Mouse (Mus musculus) megakaryocyte, embryonic 14.5 days (primary cell): ENCODE results near the gene Slc26a8. TPM values are rescaled to one million over a fixed set of nuclear protein-coding genes. Genes with fewer than 3 reads are reported as not detected.

Source experiments
- H3K27me3 ChIP-seq: replicated peaks from 2 replicates; pipeline ENCODE3; 2012; ENCODE audit warnings: inconsistent platforms
- H3K36me3 ChIP-seq: replicated peaks from 2 replicates; pipeline ENCODE3; 2012; ENCODE audit warnings: low read length, inconsistent platforms, mixed read lengths
- H3K4me1 ChIP-seq: 2 replicates; pipeline ENCODE4 v1.6.1; 2012; ENCODE audit warnings: inconsistent platforms
- H3K4me3 ChIP-seq: replicated peaks from 2 replicates; pipeline ENCODE3; 2012; ENCODE audit warnings: moderate library complexity, mild to moderate bottlenecking, inconsistent platforms
- H3K9me3 ChIP-seq: 2 replicates; pipeline ENCODE4 v1.6.1; 2012; ENCODE audit warnings: inconsistent platforms
- FLI1 ChIP-seq: IDR thresholded peaks from 2 replicates; pipeline ENCODE4 v1.6.1; 2012; ENCODE audit warnings: low read length, inconsistent platforms, mixed read lengths
- GATA1 ChIP-seq: IDR thresholded peaks from 3 replicates; pipeline ENCODE4 v1.6.1; 2012; ENCODE audit warnings: mixed read lengths, low read length, inconsistent platforms, borderline replicate concordance
- polyA plus RNA-seq: library from polyadenylated mRNA; stranded (reverse); fragments of >175 nt; gene quantifications from 2 replicates; pipeline ENCODE4 v1.2.3, GENCODE M21; 2012; ENCODE audit warnings: low replicate concordance; ENCODE audit not compliant: insufficient read depth

The Slc26a8 gene
- polyA plus RNA-seq, 1 experiment = 1.4 TPM

GRCm38 (mm10) chr17:28714006-28714405 lies 24.0 kb upstream of the Slc26a8 start:
- H3K4me3 ChIP-seq = no peak overlapping the region
- no peaks in the 10 kb centered on the region for H3K9me3 ChIP-seq
- TF ChIP-seq GATA1 (no peak), FLI1 (no peak)
- H3K4me1 ChIP-seq = peaks cover 94% of the 10 kb centered on the region
- no peaks in the 10 kb centered on the region for H3K27me3 ChIP-seq
- H3K36me3 ChIP-seq = peaks cover 97% of the 10 kb centered on the region

GRCm38 (mm10) chr17:28712305-28712704 lies 22.3 kb upstream of the Slc26a8 start:
- no peak for TF ChIP-seq GATA1
- Histone ChIP-seq H3K9me3 (no peaks in the 10 kb centered on the region), H3K27me3 (no peaks in the 10 kb centered on the region), H3K36me3 (peaks cover 89% of the 10 kb centered on the region), H3K4me1 (peaks cover 97% of the 10 kb centered on the region), H3K4me3 (peak overlapping the region; percentile 56)

- H3K36me3 ChIP-seq = peaks cover 87% of the 10 kb centered on the region
These were observed 21.2 kb upstream of the Slc26a8 start for GRCm38 (mm10) chr17:28711237-28711636.

GRCm38 (mm10) chr17:28710291-28710688 lies 20.3 kb upstream of the Slc26a8 start:
- no peaks in the 10 kb centered on the region for H3K27me3 ChIP-seq
- peaks cover 97% of the 10 kb centered on the region for H3K4me1 ChIP-seq
- H3K36me3 ChIP-seq = peaks cover 87% of the 10 kb centered on the region
- H3K4me3 ChIP-seq = peak overlapping the region; percentile 69
- TF ChIP-seq FLI1 (no peak), GATA1 (no peak)
- H3K9me3 ChIP-seq = no peaks in the 10 kb centered on the region

More at GRCm38 (mm10) chr17:28711237-28711636, 21.2 kb upstream of the Slc26a8 start:
- TF ChIP-seq FLI1 (no peak), GATA1 (no peak)
- peak overlapping the region; percentile 42 for H3K4me3 ChIP-seq
- H3K4me1 ChIP-seq = peaks cover 97% of the 10 kb centered on the region
- no peaks in the 10 kb centered on the region for H3K9me3 ChIP-seq
- no peaks in the 10 kb centered on the region for H3K27me3 ChIP-seq

GRCm38 (mm10) chr17:28709552-28710290 lies 19.7 kb upstream of the Slc26a8 start:
- Histone ChIP-seq H3K27me3 (no peaks in the 10 kb centered on the region), H3K4me3 (peak overlapping the region; percentile 79), H3K9me3 (no peaks in the 10 kb centered on the region), H3K4me1 (peaks cover 97% of the 10 kb centered on the region), H3K36me3 (peaks cover 87% of the 10 kb centered on the region)
- TF ChIP-seq GATA1 = no peak
- TF ChIP-seq FLI1 = no peak

- no peaks in the 10 kb centered on the region for H3K9me3 ChIP-seq
- peak overlapping the region; percentile 51 for H3K4me3 ChIP-seq
- TF ChIP-seq GATA1 = no peak
- TF ChIP-seq FLI1 = no peak
- no peaks in the 10 kb centered on the region for H3K27me3 ChIP-seq
- peaks cover 95% of the 10 kb centered on the region for H3K4me1 ChIP-seq
- H3K36me3 ChIP-seq = peaks cover 81% of the 10 kb centered on the region
These were observed 19.0 kb upstream of the Slc26a8 start for GRCm38 (mm10) chr17:28708989-28709388.

- H3K36me3 ChIP-seq = peaks cover 78% of the 10 kb centered on the region
- H3K27me3 ChIP-seq = no peaks in the 10 kb centered on the region
- H3K4me1 ChIP-seq = peaks cover 87% of the 10 kb centered on the region
- H3K4me3 ChIP-seq = peak overlapping the region; percentile 38
- no peaks in the 10 kb centered on the region for H3K9me3 ChIP-seq
- TF ChIP-seq FLI1 (no peak), GATA1 (no peak)
These were observed 17.8 kb upstream of the Slc26a8 start for GRCm38 (mm10) chr17:28707816-28708215.

GRCm38 (mm10) chr17:28707136-28707627 lies 17.1 kb upstream of the Slc26a8 start:
- Histone ChIP-seq H3K4me3 (peak overlapping the region; percentile 85), H3K36me3 (peaks cover 78% of the 10 kb centered on the region), H3K4me1 (peaks cover 87% of the 10 kb centered on the region), H3K27me3 (no peaks in the 10 kb centered on the region), H3K9me3 (no peaks in the 10 kb centered on the region)
- TF ChIP-seq FLI1 (no peak), GATA1 (no peak)

GRCm38 (mm10) chr17:28706697-28707096 lies 16.7 kb upstream of the Slc26a8 start:
- no peak for TF ChIP-seq FLI1
- no peak for TF ChIP-seq GATA1
- no peaks in the 10 kb centered on the region for H3K27me3 ChIP-seq
- H3K4me3 ChIP-seq = peak overlapping the region; percentile 66
- H3K4me1 ChIP-seq = peaks cover 87% of the 10 kb centered on the region
- peaks cover 78% of the 10 kb centered on the region for H3K36me3 ChIP-seq
- no peaks in the 10 kb centered on the region for H3K9me3 ChIP-seq

- peaks cover 87% of the 10 kb centered on the region for H3K4me1 ChIP-seq
- no peaks in the 10 kb centered on the region for H3K27me3 ChIP-seq
- peaks cover 85% of the 10 kb centered on the region for H3K36me3 ChIP-seq
These were observed 12.6 kb upstream of the Slc26a8 start for GRCm38 (mm10) chr17:28702646-28703045.

More at GRCm38 (mm10) chr17:28702646-28703045, 12.6 kb upstream of the Slc26a8 start:
- TF ChIP-seq GATA1 = no peak
- no peak for TF ChIP-seq FLI1
- Histone ChIP-seq H3K9me3 (no peaks in the 10 kb centered on the region), H3K4me3 (no peak overlapping the region)
